Mouse (Mus musculus) forebrain, embryonic 14.5 days (tissue): ENCODE results near the gene Pidd1. TPM values are rescaled to one million over a fixed set of nuclear protein-coding genes. Genes with fewer than 3 reads are reported as not detected.
A peak's percentile ranks its signal among the peaks of the same experiment; 100 is the strongest.
"Not testable (repeated sequence)": the region's sequence is repeated elsewhere in the genome, so short reads cannot be mapped to it uniquely, and the experiment has no call there.

Experiments used
- ATAC-seq: fragments of 200-750 bp; cut with Nextera tagmentation; 2 replicates; pipeline ENCODE4 v1.8.0; 2017; ENCODE audit warnings: mild to moderate bottlenecking, moderate library complexity
- DNase-seq: peaks from one replicate; pipeline ENCODE4 v3.0.0-alpha.2; 2015; ENCODE audit warnings: low spot score
- H3K27ac ChIP-seq: fragments of 300-500 bp; sonication (generic); 2 replicates; pipeline ENCODE4 v1.5.1; 2014; ENCODE audit warnings: low read depth, mild to moderate bottlenecking, control low read depth, low read length, moderate library complexity
- H3K27me3 ChIP-seq: fragments of 300-500 bp; sonication (generic); replicated peaks from 2 replicates; pipeline ENCODE4 v1.6.1; 2014; ENCODE audit warnings: low read length, control low read depth, mixed read lengths; ENCODE audit not compliant: control insufficient read depth, insufficient read depth
- H3K36me3 ChIP-seq: fragments of 300-500 bp; sonication (generic); 2 replicates; pipeline ENCODE4 v1.6.1; 2014; ENCODE audit warnings: low read length, control low read depth; ENCODE audit not compliant: control insufficient read depth, insufficient read depth
- H3K4me1 ChIP-seq: fragments of 300-500 bp; sonication (generic); 2 replicates; pipeline ENCODE4 v1.6.1; 2014; ENCODE audit warnings: antibody characterized with exemption, low read length, control low read depth; ENCODE audit not compliant: control insufficient read depth, insufficient read depth
- H3K4me2 ChIP-seq: fragments of 300-500 bp; sonication (generic); 2 replicates; pipeline ENCODE4 v1.6.1; 2014; ENCODE audit warnings: mild to moderate bottlenecking, control low read depth, low read length
- H3K4me3 ChIP-seq: fragments of 300-500 bp; sonication (generic); 2 replicates; pipeline ENCODE4 v1.5.1; 2014; ENCODE audit warnings: low read depth, low read length, control low read depth
- H3K9ac ChIP-seq: fragments of 300-500 bp; sonication (generic); 2 replicates; pipeline ENCODE4 v1.6.1; 2014; ENCODE audit warnings: mild to moderate bottlenecking, low read length, control low read depth, moderate library complexity
- H3K9me3 ChIP-seq: fragments of 300-500 bp; sonication (generic); replicated peaks from 2 replicates; pipeline ENCODE4 v1.6.1; 2016; ENCODE audit warnings: low read length, control low read depth, mixed read lengths; ENCODE audit not compliant: control insufficient read depth
- WGBS: fragments of 180-500 bp; shearing (Covaris S2); extraction: QIAGEN DNeasy Blood & Tissue Kit; methylation state at CpG from one replicate; pipeline ENCODE4 v1.1.7; 2014; 5-methylcytosine and 5-hydroxymethylcytosine counted together
- polyA plus RNA-seq: library from polyadenylated mRNA; unstranded; fragments of >200 nt; fragmentation: Nextera tagmentation; extraction: Ambion mirVana; gene quantifications from 2 replicates; pipeline ENCODE4 v1.2.1, GENCODE M21; 2014

Pidd1 gene
- polyA plus RNA-seq, 1 experiment from 2014 or later: 5.6 TPM

GRCm38 (mm10) chr7:141413331-141413730 is 30.5 kb downstream of the Pidd1 start:
- Histone ChIP-seq H3K27ac (peak overlapping the region; percentile 49; the same call in 1 of the 2 replicates), H3K9ac (peak overlapping the region; percentile 87), H3K4me3 (peak overlapping the region; percentile 72), H3K36me3 (peaks cover 15% of the 10 kb centered on the region), H3K9me3 (no peaks in the 10 kb centered on the region), H3K4me2 (peak overlapping the region; percentile 72), H3K27me3 (no peaks in the 10 kb centered on the region), H3K4me1 (peaks cover 7% of the 10 kb centered on the region; the same call in 1 of the 2 replicates)
- 3% methylated on average over 16 of the region's 16 CpGs for WGBS
- DNase-seq (no peak), ATAC-seq (peak; percentile 11)

- peaks cover 7% of the 10 kb centered on the region; the same call in 1 of the 2 replicates for H3K4me1 ChIP-seq
- ATAC-seq (no peak), DNase-seq (no peak)
- no peak overlapping the region for H3K4me3 ChIP-seq
- H3K27ac ChIP-seq: no peak overlapping the region
- no peak overlapping the region for H3K4me2 ChIP-seq
- no peaks in the 10 kb centered on the region for H3K9me3 ChIP-seq
- peaks cover 19% of the 10 kb centered on the region for H3K36me3 ChIP-seq
- WGBS: 95% methylated on average over 1 of the region's 1 CpGs
- H3K9ac ChIP-seq: no peak overlapping the region
- no peaks in the 10 kb centered on the region for H3K27me3 ChIP-seq
Observed at GRCm38 (mm10) chr7:141411667-141412066, 32.2 kb downstream of the Pidd1 start.

GRCm38 (mm10) chr7:141410631-141411030 is 33.2 kb downstream of the Pidd1 start:
- Histone ChIP-seq H3K4me1 (peaks cover 7% of the 10 kb centered on the region; the same call in 1 of the 2 replicates), H3K9me3 (no peaks in the 10 kb centered on the region), H3K4me3 (no peak overlapping the region), H3K27me3 (no peaks in the 10 kb centered on the region), H3K4me2 (no peak overlapping the region), H3K27ac (no peak overlapping the region), H3K36me3 (peaks cover 19% of the 10 kb centered on the region), H3K9ac (no peak overlapping the region)
- DNase-seq (no peak), ATAC-seq (no peak)
- 92% methylated on average over 8 of the region's 8 CpGs for WGBS

- Histone ChIP-seq H3K4me2 (no peak overlapping the region), H3K27me3 (no peaks in the 10 kb centered on the region), H3K4me3 (no peak overlapping the region), H3K9me3 (no peaks in the 10 kb centered on the region), H3K36me3 (peaks cover 19% of the 10 kb centered on the region), H3K4me1 (peaks cover 4% of the 10 kb centered on the region; the same call in 1 of the 2 replicates), H3K9ac (peak overlapping the region; percentile 25; the same call in 1 of the 2 replicates), H3K27ac (no peak overlapping the region)
- peak; percentile 90 for DNase-seq
- 6% methylated on average over 11 of the region's 11 CpGs for WGBS
- ATAC-seq: peak; percentile 75
Observed at GRCm38 (mm10) chr7:141408833-141409232, 35.0 kb downstream of the Pidd1 start.

GRCm38 (mm10) chr7:141407670-141408069 is 36.2 kb downstream of the Pidd1 start:
- H3K27ac ChIP-seq, H3K4me2 ChIP-seq, H3K4me3 ChIP-seq, ATAC-seq, DNase-seq, H3K4me1 ChIP-seq, H3K9ac ChIP-seq, H3K27me3 ChIP-seq, H3K9me3 ChIP-seq: not testable (repeated sequence)
- 98% methylated on average over 7 of the region's 7 CpGs for WGBS
- H3K36me3 ChIP-seq: peaks cover 26% of the 10 kb centered on the region

- no peak overlapping the region for H3K4me2 ChIP-seq
- H3K4me3 ChIP-seq: no peak overlapping the region
- H3K9me3 ChIP-seq: no peaks in the 10 kb centered on the region
- ATAC-seq (no peak), DNase-seq (no peak)
- H3K9ac ChIP-seq: no peak overlapping the region
- H3K36me3 ChIP-seq: peaks cover 48% of the 10 kb centered on the region
- H3K4me1 ChIP-seq: no peaks in the 10 kb centered on the region
- H3K27me3 ChIP-seq: no peaks in the 10 kb centered on the region
- no peak overlapping the region for H3K27ac ChIP-seq
- WGBS: 83% methylated on average over 4 of the region's 4 CpGs
Observed at GRCm38 (mm10) chr7:141405466-141405865, 38.4 kb downstream of the Pidd1 start.

GRCm38 (mm10) chr7:141403305-141403704 is 40.5 kb downstream of the Pidd1 start:
- no peak for ATAC-seq
- WGBS: 44% methylated on average over 5 of the region's 5 CpGs

GRCm38 (mm10) chr7:141395348-141395747 is 48.5 kb downstream of the Pidd1 start:
- no peak overlapping the region for H3K27ac ChIP-seq
- no peaks in the 10 kb centered on the region for H3K9me3 ChIP-seq
- peaks cover 9% of the 10 kb centered on the region for H3K4me1 ChIP-seq
- peaks cover 42% of the 10 kb centered on the region for H3K36me3 ChIP-seq
- H3K4me3 ChIP-seq: no peak overlapping the region
- WGBS: 88% methylated on average over 1 of the region's 1 CpGs
- no peak for DNase-seq
- ATAC-seq: no peak
- H3K4me2 ChIP-seq: no peak overlapping the region
- H3K9ac ChIP-seq: no peak overlapping the region
- H3K27me3 ChIP-seq: no peaks in the 10 kb centered on the region

More at GRCm38 (mm10) chr7:141403305-141403704, 40.5 kb downstream of the Pidd1 start:
- Histone ChIP-seq H3K36me3 (peaks cover 53% of the 10 kb centered on the region), H3K9ac (no peak overlapping the region), H3K4me2 (no peak overlapping the region), H3K27me3 (no peaks in the 10 kb centered on the region), H3K9me3 (no peaks in the 10 kb centered on the region), H3K4me1 (no peaks in the 10 kb centered on the region), H3K27ac (no peak overlapping the region), H3K4me3 (no peak overlapping the region)
- DNase-seq: peak; percentile 48

GRCm38 (mm10) chr7:141394771-141395170 is 49.1 kb downstream of the Pidd1 start:
- H3K9me3 ChIP-seq: no peaks in the 10 kb centered on the region
- H3K4me2 ChIP-seq: no peak overlapping the region
- H3K27ac ChIP-seq: no peak overlapping the region
- H3K36me3 ChIP-seq: peaks cover 37% of the 10 kb centered on the region
- H3K27me3 ChIP-seq: no peaks in the 10 kb centered on the region
- ATAC-seq (no peak), DNase-seq (peak; percentile 66)
- H3K4me3 ChIP-seq: no peak overlapping the region
- 16% methylated on average over 6 of the region's 6 CpGs for WGBS
- H3K9ac ChIP-seq: no peak overlapping the region
- H3K4me1 ChIP-seq: peaks cover 9% of the 10 kb centered on the region
